Mouse (Mus musculus): ENCODE measurements at regions not wholly inside any gene's neighbourhood (a gene's known extent, or its start where the extent isn't known, plus 50 kb on each side); places are given as distances from the start of the nearest gene placed in this dataset.

- TF ChIP-seq POLR2A (IDR thresholded peaks at IDR 0.05; ENCODE audit: insufficient read depth, low read depth, low read length) (no peak), CTCF (IDR thresholded peaks at IDR 0.05; ENCODE audit: insufficient read depth, low read depth, low read length) (no peak)
Observed at GRCm38 (mm10) chr2:178688586-178688985, 258.3 kb downstream of the Cdh26 start.
